Mouse (Mus musculus): Measurements from ENCODE around the gene BC048562. TPM values are rescaled to one million over a fixed set of nuclear protein-coding genes. Genes with fewer than 3 reads are reported as not detected.
A peak's percentile ranks its signal among the peaks of the same experiment; 100 is the strongest.

The BC048562 gene
- polyA plus RNA-seq, 1 experiment from 2014 or later, result not detected

- Histone ChIP-seq H3K4me1 (replicated peaks) (no peaks in the 10 kb centered on the region), H3K36me3 (no peaks in the 10 kb centered on the region), H3K9me3 (no peaks in the 10 kb centered on the region), H3K4me3 (replicated peaks) (no peak overlapping the region), H3K27me3 (no peaks in the 10 kb centered on the region), H3K9ac (replicated peaks) (no peak overlapping the region), H3K27ac (no peak overlapping the region), H3K4me2 (replicated peaks) (no peak overlapping the region)
- 82% methylated on average over 9 of the region's 9 CpGs for WGBS
- ATAC-seq, result no peak
Measured at GRCm38 (mm10) chr9:108411381-108411942, 24.8 kb upstream of the BC048562 start.

- H3K36me3 ChIP-seq, result no peaks in the 10 kb centered on the region
- no peaks in the 10 kb centered on the region for H3K27me3 ChIP-seq
- no peak for ATAC-seq
- no peak overlapping the region for H3K27ac ChIP-seq
- H3K4me1 ChIP-seq (replicated peaks), result no peaks in the 10 kb centered on the region
- H3K4me3 ChIP-seq (replicated peaks), result no peak overlapping the region
- H3K4me2 ChIP-seq (replicated peaks), result no peak overlapping the region
- 74% methylated on average over 1 of the region's 1 CpGs for WGBS
- H3K9me3 ChIP-seq, result no peaks in the 10 kb centered on the region
- no peak overlapping the region for H3K9ac ChIP-seq (replicated peaks)
Measured at GRCm38 (mm10) chr9:108412221-108412620, 24.1 kb upstream of the BC048562 start.

GRCm38 (mm10) chr9:108428384-108428783 is 7.9 kb upstream of the BC048562 start, which contains the start of gene Ccdc36:
Gene Ccdc36, minus strand, starts transcription at chr9:108428484.
- H3K27ac ChIP-seq, result no peak within 1 kb of the TSS
- no peaks in the 10 kb centered on the region; the same call in 1 of the 2 replicates for H3K4me1 ChIP-seq (replicated peaks)
- H3K36me3 ChIP-seq, result no peaks in the 10 kb centered on the region
- H3K4me2 ChIP-seq (replicated peaks), result no peak within 1 kb of the TSS
- no peaks in the 10 kb centered on the region for H3K27me3 ChIP-seq
- no peak within 1 kb of the TSS for H3K9ac ChIP-seq (replicated peaks)
- no peaks in the 10 kb centered on the region for H3K9me3 ChIP-seq
- ATAC-seq, result no peak
- no peak within 1 kb of the TSS for H3K4me3 ChIP-seq (replicated peaks)

GRCm38 (mm10) chr9:108431431-108432067 is 4.7 kb upstream of the BC048562 start:
- Histone ChIP-seq H3K9me3 (no peaks in the 10 kb centered on the region), H3K4me2 (replicated peaks) (peak overlapping the region; percentile 47), H3K4me3 (replicated peaks) (peak overlapping the region; percentile 27), H3K4me1 (replicated peaks) (peaks cover 4% of the 10 kb centered on the region), H3K9ac (replicated peaks) (no peak overlapping the region; the same call in 1 of the 2 replicates), H3K36me3 (no peaks in the 10 kb centered on the region), H3K27ac (no peak overlapping the region), H3K27me3 (no peaks in the 10 kb centered on the region)
- peak; percentile 40; the same call in 1 of the 2 replicates for ATAC-seq
- 52% methylated on average over 32 of the region's 32 CpGs for WGBS

- Histone ChIP-seq H3K4me2 (replicated peaks) (no peak overlapping the region), H3K9me3 (no peaks in the 10 kb centered on the region), H3K9ac (replicated peaks) (no peak overlapping the region), H3K4me3 (replicated peaks) (no peak overlapping the region), H3K36me3 (no peaks in the 10 kb centered on the region), H3K4me1 (replicated peaks) (peaks cover 20% of the 10 kb centered on the region), H3K27ac (no peak overlapping the region), H3K27me3 (no peaks in the 10 kb centered on the region)
- ATAC-seq, result no peak
- WGBS, result 76% methylated on average over 6 of the region's 6 CpGs
Measured at GRCm38 (mm10) chr9:108439176-108439575, 2.9 kb downstream of the BC048562 start.

GRCm38 (mm10) chr9:108440485-108440884 is 4.2 kb downstream of the BC048562 start:
- no peak overlapping the region for H3K4me2 ChIP-seq (replicated peaks)
- H3K4me3 ChIP-seq (replicated peaks), result no peak overlapping the region
- no peaks in the 10 kb centered on the region for H3K27me3 ChIP-seq
- ATAC-seq, result no peak
- H3K27ac ChIP-seq, result no peak overlapping the region
- peaks cover 20% of the 10 kb centered on the region for H3K4me1 ChIP-seq (replicated peaks)
- H3K9me3 ChIP-seq, result no peaks in the 10 kb centered on the region
- WGBS, result 67% methylated on average over 5 of the region's 5 CpGs
- H3K36me3 ChIP-seq, result no peaks in the 10 kb centered on the region
- H3K9ac ChIP-seq (replicated peaks), result no peak overlapping the region; the same call in 1 of the 2 replicates

- H3K36me3 ChIP-seq, result no peaks in the 10 kb centered on the region
- no peak for ATAC-seq
- H3K9me3 ChIP-seq, result no peaks in the 10 kb centered on the region
- H3K4me2 ChIP-seq (replicated peaks), result no peak overlapping the region
- 94% methylated on average over 11 of the region's 11 CpGs for WGBS
- no peak overlapping the region for H3K4me3 ChIP-seq (replicated peaks)
- no peaks in the 10 kb centered on the region for H3K27me3 ChIP-seq
- H3K9ac ChIP-seq (replicated peaks), result no peak overlapping the region
- H3K4me1 ChIP-seq (replicated peaks), result peaks cover 17% of the 10 kb centered on the region
- no peak overlapping the region for H3K27ac ChIP-seq
Measured at GRCm38 (mm10) chr9:108441236-108441919, 5.1 kb downstream of the BC048562 start.

- 77% methylated on average over 9 of the region's 9 CpGs for WGBS
- Histone ChIP-seq H3K4me2 (replicated peaks) (no peak overlapping the region), H3K36me3 (peaks cover 18% of the 10 kb centered on the region), H3K4me3 (replicated peaks) (no peak overlapping the region), H3K27ac (no peak overlapping the region), H3K9me3 (no peaks in the 10 kb centered on the region), H3K9ac (replicated peaks) (no peak overlapping the region), H3K27me3 (no peaks in the 10 kb centered on the region), H3K4me1 (replicated peaks) (peaks cover 25% of the 10 kb centered on the region)
- no peak for ATAC-seq
Measured at GRCm38 (mm10) chr9:108445125-108445524, 8.8 kb downstream of the BC048562 start.

GRCm38 (mm10) chr9:108449860-108450259 is 13.6 kb downstream of the BC048562 start:
- H3K4me3 ChIP-seq (replicated peaks), result peak overlapping the region; percentile 61
- peak overlapping the region; percentile 74 for H3K4me2 ChIP-seq (replicated peaks)
- peaks cover 18% of the 10 kb centered on the region for H3K36me3 ChIP-seq
- peak overlapping the region; percentile 83 for H3K9ac ChIP-seq (replicated peaks)
- WGBS, result 14% methylated on average over 3 of the region's 4 CpGs
- H3K27me3 ChIP-seq, result no peaks in the 10 kb centered on the region
- H3K4me1 ChIP-seq (replicated peaks), result peaks cover 54% of the 10 kb centered on the region
- peak; percentile 75 for ATAC-seq
- no peaks in the 10 kb centered on the region for H3K9me3 ChIP-seq
- H3K27ac ChIP-seq, result peak overlapping the region; percentile 93

GRCm38 (mm10) chr9:108450292-108451169 is 14.2 kb downstream of the BC048562 start:
- Histone ChIP-seq H3K27ac (peak overlapping the region; percentile 93), H3K9me3 (no peaks in the 10 kb centered on the region), H3K4me2 (replicated peaks) (peak overlapping the region; percentile 74), H3K4me1 (replicated peaks) (peaks cover 54% of the 10 kb centered on the region), H3K4me3 (replicated peaks) (peak overlapping the region; percentile 61), H3K9ac (replicated peaks) (peak overlapping the region; percentile 83), H3K27me3 (no peaks in the 10 kb centered on the region), H3K36me3 (peaks cover 18% of the 10 kb centered on the region)
- WGBS, result 52% methylated on average over 21 of the region's 21 CpGs
- peak; percentile 69 for ATAC-seq

GRCm38 (mm10) chr9:108451170-108451493 is 14.8 kb downstream of the BC048562 start:
- Histone ChIP-seq H3K4me2 (replicated peaks) (peak overlapping the region; percentile 74), H3K9ac (replicated peaks) (peak overlapping the region; percentile 83), H3K4me1 (replicated peaks) (peaks cover 54% of the 10 kb centered on the region), H3K27me3 (no peaks in the 10 kb centered on the region), H3K36me3 (peaks cover 18% of the 10 kb centered on the region), H3K4me3 (replicated peaks) (peak overlapping the region; percentile 61), H3K27ac (peak overlapping the region; percentile 93), H3K9me3 (no peaks in the 10 kb centered on the region)
- WGBS, result 81% methylated on average over 6 of the region's 6 CpGs
- ATAC-seq, result no peak
